Mouse (Mus musculus) forebrain, embryonic 13.5 days (tissue): ENCODE data around the gene Mtor. TPM values are rescaled to one million over a fixed set of nuclear protein-coding genes. Genes with fewer than 3 reads are reported as not detected.

Source experiments
- ATAC-seq: fragments of 200-750 bp; cut with Nextera tagmentation; 2 replicates; pipeline ENCODE4 v1.8.0; 2017
- H3K27ac ChIP-seq: fragments of 300-500 bp; sonication (generic); 2 replicates; pipeline ENCODE4 v1.5.1; 2015; ENCODE audit warnings: inconsistent platforms, mild to moderate bottlenecking, moderate library complexity
- H3K27me3 ChIP-seq: fragments of 300-500 bp; sonication (generic); 2 replicates; pipeline ENCODE4 v1.6.1; 2015; ENCODE audit warnings: mild to moderate bottlenecking, inconsistent platforms
- H3K36me3 ChIP-seq: fragments of 300-500 bp; sonication (generic); 2 replicates; pipeline ENCODE4 v1.6.1; 2015; ENCODE audit warnings: mild to moderate bottlenecking, inconsistent platforms; ENCODE audit not compliant: poor library complexity, severe bottlenecking
- H3K4me1 ChIP-seq: fragments of 300-500 bp; sonication (generic); 2 replicates; pipeline ENCODE4 v1.6.1; 2015; ENCODE audit warnings: inconsistent platforms
- H3K4me2 ChIP-seq: fragments of 300-500 bp; sonication (generic); 2 replicates; pipeline ENCODE4 v1.6.1; 2015; ENCODE audit warnings: inconsistent platforms, mild to moderate bottlenecking, moderate library complexity
- H3K4me3 ChIP-seq: fragments of 300-500 bp; sonication (generic); 2 replicates; pipeline ENCODE4 v1.5.1; 2015; ENCODE audit warnings: mild to moderate bottlenecking, inconsistent platforms
- H3K9ac ChIP-seq: fragments of 300-500 bp; sonication (generic); 2 replicates; pipeline ENCODE4 v1.6.1; 2015; ENCODE audit warnings: mild to moderate bottlenecking, inconsistent platforms
- H3K9me3 ChIP-seq: fragments of 300-500 bp; sonication (generic); replicated peaks from 2 replicates; pipeline ENCODE4 v1.6.1; 2016; ENCODE audit warnings: inconsistent platforms
- WGBS: fragments of 180-500 bp; shearing (Covaris S2); methylation state at CpG from one replicate; pipeline ENCODE4 v1.1.7; 2015; 5-methylcytosine and 5-hydroxymethylcytosine counted together
- polyA plus RNA-seq: library from polyadenylated mRNA; unstranded; fragments of >200 nt; fragmentation: Nextera tagmentation; extraction: Ambion mirVana; gene quantifications from 2 replicates; pipeline ENCODE4 v1.2.1, GENCODE M21; 2015

Mtor gene
- 21.9 and 24.0 TPM in 2 replicates for polyA plus RNA-seq

DNA sequence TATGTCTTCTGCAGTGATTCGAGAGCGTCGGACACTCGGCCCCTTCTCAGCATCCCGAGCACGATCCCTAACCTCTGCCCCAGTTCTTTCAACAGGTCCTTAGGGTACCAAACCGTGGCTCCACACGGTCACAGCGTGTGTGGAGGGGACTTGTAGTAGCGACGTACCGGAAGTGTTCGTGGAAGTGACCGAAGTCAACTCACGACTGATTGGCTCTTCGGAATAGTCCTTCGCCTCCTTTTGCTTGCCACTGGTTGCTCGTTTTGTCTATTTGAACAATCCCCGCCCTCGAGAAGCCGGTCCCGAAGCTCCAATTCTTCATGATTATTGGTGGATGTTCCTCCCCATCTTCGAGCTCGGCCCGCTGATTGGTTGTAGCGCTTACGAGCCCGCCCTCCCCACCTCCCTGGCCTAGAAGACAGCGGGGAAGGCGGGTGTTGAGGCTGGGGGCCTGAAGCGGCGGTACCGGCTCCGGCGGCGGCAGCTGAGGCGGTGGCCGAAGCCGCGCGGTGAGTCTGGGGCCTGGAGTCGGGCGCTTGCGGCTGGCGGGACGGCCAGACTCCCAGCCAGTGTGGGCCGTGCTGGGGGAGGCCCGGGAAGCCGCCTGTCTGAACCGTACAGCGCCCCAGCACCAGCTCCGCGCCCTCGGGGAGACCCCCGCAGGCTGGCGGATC is at the start of gene Mtor:
Gene Mtor, plus strand, starts transcription at position 433 of the 674 bp plus-strand sequence.
- ATAC-seq, result peak; percentile 98
- peak within 1 kb of the TSS; percentile 91 for H3K9ac ChIP-seq
- peaks cover 13% of the 10 kb centered on the region for H3K36me3 ChIP-seq
- H3K4me3 ChIP-seq, result peak within 1 kb of the TSS; percentile 83
- peak within 1 kb of the TSS; percentile 86 for H3K4me2 ChIP-seq
- WGBS, result under 1% methylated on average over 51 of the region's 56 CpGs
- H3K27me3 ChIP-seq, result no peaks in the 10 kb centered on the region
- H3K27ac ChIP-seq, result peak within 1 kb of the TSS; percentile 82
- no peaks in the 10 kb centered on the region for H3K9me3 ChIP-seq
- peaks cover 35% of the 10 kb centered on the region for H3K4me1 ChIP-seq

GRCm38 (mm10) chr4:148399437-148400094 is 48.8 kb upstream of the Mtor start:
- ATAC-seq, result no peak
- WGBS, result 64% methylated on average over 9 of the region's 9 CpGs
- Histone ChIP-seq H3K27me3 (peaks cover 26% of the 10 kb centered on the region), H3K4me1 (peaks cover 24% of the 10 kb centered on the region), H3K27ac (peak overlapping the region; percentile 35), H3K9ac (no peak overlapping the region), H3K9me3 (no peaks in the 10 kb centered on the region), H3K4me3 (no peak overlapping the region), H3K4me2 (no peak overlapping the region), H3K36me3 (no peaks in the 10 kb centered on the region)

- no peak for ATAC-seq
- Histone ChIP-seq H3K27ac (no peak overlapping the region), H3K4me3 (no peak overlapping the region), H3K4me2 (no peak overlapping the region), H3K4me1 (peaks cover 27% of the 10 kb centered on the region), H3K27me3 (peaks cover 56% of the 10 kb centered on the region), H3K36me3 (no peaks in the 10 kb centered on the region), H3K9ac (no peak overlapping the region), H3K9me3 (no peaks in the 10 kb centered on the region)
- 15% methylated on average over 12 of the region's 12 CpGs for WGBS
These were observed 45.0 kb upstream of the Mtor start for GRCm38 (mm10) chr4:148403402-148403801.

GRCm38 (mm10) chr4:148404748-148405147 is 43.7 kb upstream of the Mtor start:
- H3K4me2 ChIP-seq, result no peak overlapping the region; the same call in 1 of the 2 replicates
- no peak overlapping the region for H3K9ac ChIP-seq
- H3K27me3 ChIP-seq, result peaks cover 61% of the 10 kb centered on the region
- no peak overlapping the region for H3K27ac ChIP-seq
- ATAC-seq, result no peak
- H3K36me3 ChIP-seq, result no peaks in the 10 kb centered on the region
- no peak overlapping the region for H3K4me3 ChIP-seq
- WGBS, result 10% methylated on average over 11 of the region's 11 CpGs
- no peaks in the 10 kb centered on the region for H3K9me3 ChIP-seq
- H3K4me1 ChIP-seq, result peaks cover 17% of the 10 kb centered on the region

GRCm38 (mm10) chr4:148405255-148405788 is 43.1 kb upstream of the Mtor start:
- H3K27me3 ChIP-seq, result peaks cover 61% of the 10 kb centered on the region
- H3K4me1 ChIP-seq, result peaks cover 17% of the 10 kb centered on the region
- no peak overlapping the region for H3K9ac ChIP-seq
- ATAC-seq, result no peak
- 23% methylated on average over 13 of the region's 13 CpGs for WGBS
- no peaks in the 10 kb centered on the region for H3K9me3 ChIP-seq
- H3K27ac ChIP-seq, result no peak overlapping the region
- no peak overlapping the region for H3K4me3 ChIP-seq
- no peak overlapping the region; the same call in 1 of the 2 replicates for H3K4me2 ChIP-seq
- H3K36me3 ChIP-seq, result no peaks in the 10 kb centered on the region

- 70% methylated on average over 10 of the region's 10 CpGs for WGBS
- Histone ChIP-seq H3K27ac (no peak overlapping the region), H3K36me3 (no peaks in the 10 kb centered on the region), H3K4me3 (no peak overlapping the region), H3K9me3 (no peaks in the 10 kb centered on the region), H3K9ac (no peak overlapping the region; the same call in 1 of the 2 replicates), H3K4me2 (no peak overlapping the region), H3K4me1 (peaks cover 17% of the 10 kb centered on the region), H3K27me3 (peaks cover 47% of the 10 kb centered on the region)
- ATAC-seq, result no peak
These were observed 40.0 kb upstream of the Mtor start for GRCm38 (mm10) chr4:148408256-148408975.

DNA sequence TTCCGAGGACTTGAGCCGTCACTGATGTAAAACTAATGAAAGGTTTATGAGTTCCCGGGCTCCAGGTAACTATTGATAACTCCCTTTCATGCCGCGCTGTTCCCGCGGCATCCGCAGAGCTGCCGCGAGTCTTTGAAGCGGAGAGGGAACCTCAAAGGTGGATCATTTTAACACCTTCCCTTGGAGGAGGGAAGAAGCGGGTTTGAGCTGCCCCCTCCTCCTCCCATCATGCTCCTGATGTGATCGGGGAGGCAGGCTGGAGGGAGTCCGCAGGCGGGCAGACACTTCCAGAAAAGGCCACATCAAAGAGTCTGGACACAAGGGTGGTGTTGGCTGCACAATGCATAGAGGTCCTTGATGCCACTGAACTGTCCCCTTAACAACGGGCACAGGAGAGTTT is 32.8 kb upstream of the Mtor start:
- Histone ChIP-seq H3K9ac (0 out of 2 replicates have a peak overlapping the region, but pooled peaks have one; percentile 5), H3K4me1 (peaks cover 21% of the 10 kb centered on the region), H3K27me3 (peaks cover 15% of the 10 kb centered on the region), H3K9me3 (no peaks in the 10 kb centered on the region), H3K4me3 (no peak overlapping the region), H3K4me2 (peak overlapping the region; percentile 16; the same call in 1 of the 2 replicates), H3K27ac (no peak overlapping the region), H3K36me3 (no peaks in the 10 kb centered on the region)
- WGBS, result 13% methylated on average over 16 of the region's 16 CpGs
- peak; percentile 53; the same call in 1 of the 2 replicates for ATAC-seq

DNA sequence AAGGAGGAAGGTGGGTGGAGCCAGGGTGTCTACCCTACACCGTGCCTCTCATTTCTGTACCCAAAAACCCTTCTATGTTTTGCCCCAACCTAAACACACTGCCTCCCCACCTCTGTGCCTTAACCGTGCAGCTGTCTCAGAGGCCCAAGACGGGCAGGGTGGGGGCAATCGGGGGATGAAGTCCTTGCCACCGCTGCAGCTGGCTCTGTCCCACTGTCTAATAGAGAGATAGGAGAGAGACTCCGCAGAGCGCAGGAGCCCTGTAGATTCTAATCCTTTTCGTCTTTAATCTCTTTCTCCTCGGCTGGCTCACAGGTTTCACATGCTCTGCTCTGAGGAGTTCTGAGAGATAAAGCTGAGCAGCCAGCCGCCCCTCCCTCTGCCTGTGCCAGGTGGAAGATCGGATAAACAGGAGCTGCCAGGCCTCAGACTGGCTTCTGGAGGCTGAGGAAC is 31.3 kb upstream of the Mtor start:
- H3K4me2 ChIP-seq, result no peak overlapping the region
- ATAC-seq, result peak; percentile 16; the same call in 1 of the 2 replicates
- no peak overlapping the region for H3K4me3 ChIP-seq
- WGBS, result 28% methylated on average over 11 of the region's 11 CpGs
- H3K27ac ChIP-seq, result no peak overlapping the region
- no peaks in the 10 kb centered on the region for H3K9me3 ChIP-seq
- H3K4me1 ChIP-seq, result peaks cover 21% of the 10 kb centered on the region
- no peaks in the 10 kb centered on the region for H3K36me3 ChIP-seq
- peak overlapping the region; percentile 12; the same call in 1 of the 2 replicates for H3K9ac ChIP-seq
- peaks cover 15% of the 10 kb centered on the region for H3K27me3 ChIP-seq

DNA sequence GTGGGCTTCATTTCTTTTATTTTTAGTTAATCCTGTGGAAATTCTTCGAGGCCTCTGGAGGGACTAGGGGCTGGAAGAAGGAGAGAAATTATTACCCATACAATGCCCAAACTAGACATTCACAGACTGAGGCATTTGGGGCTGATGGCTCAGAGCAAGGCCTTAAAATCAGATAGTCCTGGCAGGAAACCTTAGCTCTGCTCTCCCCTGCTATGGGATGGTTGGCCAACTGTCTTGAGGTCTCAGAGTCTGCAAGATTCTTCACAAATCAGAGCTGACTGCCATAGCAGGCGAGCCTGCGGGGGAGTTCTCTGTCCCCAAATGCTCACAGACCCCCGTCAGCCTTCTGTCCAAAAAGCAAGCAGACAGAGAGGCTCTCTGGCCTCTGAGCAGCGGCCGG is 30.9 kb upstream of the Mtor start:
- Histone ChIP-seq H3K36me3 (no peaks in the 10 kb centered on the region), H3K4me3 (no peak overlapping the region), H3K4me2 (no peak overlapping the region), H3K4me1 (peaks cover 21% of the 10 kb centered on the region), H3K27me3 (peaks cover 15% of the 10 kb centered on the region), H3K27ac (no peak overlapping the region), H3K9ac (peak overlapping the region; percentile 38), H3K9me3 (no peaks in the 10 kb centered on the region)
- 36% methylated on average over 6 of the region's 6 CpGs for WGBS
- no peak for ATAC-seq

DNA sequence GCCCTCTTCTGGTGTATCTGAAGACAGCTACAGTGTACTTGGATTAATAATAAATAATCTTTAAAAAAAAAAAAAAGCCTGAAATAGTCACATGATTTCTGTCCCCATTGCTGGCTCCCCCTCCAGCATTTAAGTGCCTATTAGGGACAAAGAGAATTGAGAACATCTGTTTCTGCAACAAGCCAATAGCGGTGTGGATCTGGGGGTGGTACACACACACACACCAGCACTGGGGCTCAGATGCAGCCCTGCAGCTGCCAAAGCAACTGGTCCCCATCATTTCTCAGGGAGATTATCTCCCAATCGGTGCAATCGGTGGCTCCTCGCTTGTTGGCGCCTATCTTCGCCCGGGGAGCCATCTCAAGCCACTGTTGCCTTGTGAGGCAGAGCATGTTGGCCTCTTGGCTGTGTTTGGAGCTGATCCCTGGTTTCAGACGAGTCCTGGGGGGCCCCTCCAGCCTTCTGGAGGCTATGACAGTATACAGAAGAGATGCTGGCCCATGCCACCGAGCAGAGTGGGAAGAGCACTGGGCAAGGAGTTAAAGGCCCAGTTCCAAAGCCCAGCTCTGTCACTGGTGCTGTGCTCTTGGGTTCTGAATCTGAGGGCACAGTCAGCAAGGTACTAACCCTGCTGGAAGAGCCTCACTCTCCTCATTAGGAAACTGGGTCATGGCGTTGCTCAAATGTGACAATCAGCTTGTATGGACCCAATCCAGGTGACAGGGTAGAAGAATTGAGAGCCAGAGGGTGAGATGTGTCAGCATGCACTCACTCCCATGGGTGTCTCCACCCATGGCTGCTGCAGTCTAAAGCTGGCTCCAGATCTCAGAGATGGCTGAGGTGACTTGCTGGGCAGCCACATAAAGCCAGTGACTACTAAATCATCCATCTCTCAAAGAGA is 21.2 kb upstream of the Mtor start:
- H3K4me3 ChIP-seq, result no peak overlapping the region
- no peaks in the 10 kb centered on the region for H3K27me3 ChIP-seq
- no peaks in the 10 kb centered on the region for H3K9me3 ChIP-seq
- no peaks in the 10 kb centered on the region; the same call in 1 of the 2 replicates for H3K4me1 ChIP-seq
- peak; percentile 41; the same call in 1 of the 2 replicates for ATAC-seq
- 0 out of 2 replicates have a peak, but pooled peaks cover 7% of the 10 kb centered on the region for H3K36me3 ChIP-seq
- no peak overlapping the region for H3K9ac ChIP-seq
- no peak overlapping the region for H3K27ac ChIP-seq
- WGBS, result 80% methylated on average over 10 of the region's 10 CpGs
- no peak overlapping the region for H3K4me2 ChIP-seq

GRCm38 (mm10) chr4:148428544-148428943 is 19.9 kb upstream of the Mtor start:
- Histone ChIP-seq H3K9ac (no peak overlapping the region), H3K4me3 (no peak overlapping the region), H3K27me3 (no peaks in the 10 kb centered on the region), H3K36me3 (peaks cover 9% of the 10 kb centered on the region; the same call in 1 of the 2 replicates), H3K9me3 (no peaks in the 10 kb centered on the region), H3K4me2 (no peak overlapping the region), H3K27ac (no peak overlapping the region), H3K4me1 (no peaks in the 10 kb centered on the region; the same call in 1 of the 2 replicates)
- 89% methylated on average over 5 of the region's 5 CpGs for WGBS
- ATAC-seq, result no peak
